Mouse (Mus musculus): ENCODE data around the gene Fgfr2.
A peak's percentile ranks its signal among the peaks of the same experiment; 100 is the strongest.

Gene Fgfr2

GRCm38 (mm10) chr7:132060116-132060515 is 1063.0 kb downstream of the Fgfr2 start:
- DNase-seq (ENCODE audit: low spot score): no peak

- DNase-seq (ENCODE audit: low spot score): no peak
Measured at GRCm38 (mm10) chr7:132056565-132056964, 1066.6 kb downstream of the Fgfr2 start.

- DNase-seq (ENCODE audit: low spot score): no peak
Measured at GRCm38 (mm10) chr7:132046662-132047061, 1076.5 kb downstream of the Fgfr2 start.

DNA sequence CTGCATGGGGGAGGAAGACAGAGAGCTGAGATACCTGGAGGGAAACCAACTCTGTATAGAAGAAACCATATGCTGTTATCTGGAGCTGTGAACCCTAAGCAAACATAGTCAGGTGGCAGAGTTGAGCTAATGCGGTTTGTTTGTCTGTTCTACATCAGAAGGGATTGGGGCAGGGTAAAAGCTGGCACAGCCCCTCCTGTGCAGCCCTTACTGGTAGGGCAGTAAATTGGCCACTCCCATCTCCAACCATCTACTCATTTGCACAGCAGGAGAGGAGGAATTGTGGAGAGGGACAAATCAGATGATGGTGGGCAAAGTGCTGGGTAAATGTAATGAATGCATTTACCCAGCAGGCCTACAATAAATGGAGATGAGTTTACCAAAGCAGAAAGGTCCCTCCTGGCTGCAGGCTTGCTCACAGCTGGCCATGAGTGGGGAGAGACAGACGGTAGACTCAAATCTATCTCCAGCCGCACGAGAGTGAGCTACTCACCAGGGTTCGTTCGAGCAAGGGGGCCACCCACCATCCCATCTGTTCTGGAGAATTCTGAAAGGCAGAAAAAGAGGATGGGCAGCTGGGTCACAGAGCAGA is 1091.1 kb downstream of the Fgfr2 start:
- no peak for DNase-seq (ENCODE audit: low spot score)

GRCm38 (mm10) chr7:132026671-132027070 is 1096.5 kb downstream of the Fgfr2 start:
- DNase-seq (ENCODE audit: low spot score): no peak

GRCm38 (mm10) chr7:132025591-132025990 is 1097.6 kb downstream of the Fgfr2 start:
- no peak for DNase-seq (ENCODE audit: low spot score)

GRCm38 (mm10) chr7:132015933-132016332 is 1107.2 kb downstream of the Fgfr2 start:
- DNase-seq (ENCODE audit: low spot score): no peak

DNA sequence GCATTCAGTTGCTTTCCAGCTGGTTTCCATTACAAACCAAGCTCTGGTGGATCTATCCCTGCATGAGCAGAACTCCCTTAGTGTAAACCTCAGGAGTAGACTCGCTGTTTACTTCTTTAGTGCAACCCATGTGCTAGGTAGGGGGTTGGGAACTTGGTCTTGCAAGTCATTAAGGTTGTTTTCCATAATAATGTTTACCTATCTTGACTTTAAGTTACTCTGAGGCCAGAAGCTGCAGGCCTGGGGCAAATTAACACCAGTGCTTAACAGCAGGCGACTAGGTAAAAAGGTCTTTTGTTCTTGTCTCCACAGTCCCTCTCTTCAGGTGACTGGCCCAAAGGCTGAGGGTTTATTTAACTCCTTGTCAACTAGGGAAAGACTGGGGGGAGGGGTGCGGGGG is 1108.0 kb downstream of the Fgfr2 start:
- DNase-seq (ENCODE audit: low spot score): no peak

GRCm38 (mm10) chr7:132013970-132014369 is 1109.2 kb downstream of the Fgfr2 start:
- no peak for DNase-seq (ENCODE audit: low spot score)

- DNase-seq (ENCODE audit: low spot score): no peak
Measured at GRCm38 (mm10) chr7:132012969-132013679, 1110.0 kb downstream of the Fgfr2 start.

- DNase-seq (ENCODE audit: low spot score): no peak
Measured at GRCm38 (mm10) chr7:132009002-132009401, 1114.1 kb downstream of the Fgfr2 start.

DNA sequence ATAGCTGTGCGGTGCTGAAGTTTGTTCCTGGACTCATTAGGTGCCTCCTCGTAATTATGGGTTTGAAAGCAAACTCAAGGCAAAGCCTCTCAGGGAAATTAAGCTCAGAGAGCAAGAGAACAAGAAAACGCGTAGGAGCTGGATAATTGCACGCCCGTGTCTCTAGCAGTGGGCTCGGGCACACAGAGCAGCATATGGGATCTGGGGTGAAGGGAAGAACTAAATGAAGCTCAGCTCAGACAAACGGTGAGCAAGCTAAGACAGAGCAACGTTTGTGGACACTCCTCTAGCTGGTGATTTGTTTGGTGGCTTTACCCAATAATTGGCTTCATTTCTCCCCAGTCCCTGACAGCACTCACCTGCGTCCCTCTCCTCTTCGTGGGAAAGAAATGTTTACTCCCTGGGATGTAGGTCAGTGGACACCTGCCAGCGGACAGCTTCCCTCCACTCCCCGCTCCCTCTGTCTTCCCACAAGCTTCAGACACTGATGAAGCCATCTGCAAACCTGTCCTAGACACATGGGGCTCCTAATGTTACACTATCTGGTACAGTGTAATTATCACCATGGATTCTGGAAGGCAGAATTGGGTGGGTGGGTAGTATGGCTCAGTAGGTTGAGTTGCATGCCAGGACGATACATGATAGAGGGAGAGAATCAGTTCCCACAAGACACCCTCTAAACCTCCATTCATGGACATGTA is 1117.0 kb downstream of the Fgfr2 start:
- no peak for DNase-seq (ENCODE audit: low spot score)

DNA sequence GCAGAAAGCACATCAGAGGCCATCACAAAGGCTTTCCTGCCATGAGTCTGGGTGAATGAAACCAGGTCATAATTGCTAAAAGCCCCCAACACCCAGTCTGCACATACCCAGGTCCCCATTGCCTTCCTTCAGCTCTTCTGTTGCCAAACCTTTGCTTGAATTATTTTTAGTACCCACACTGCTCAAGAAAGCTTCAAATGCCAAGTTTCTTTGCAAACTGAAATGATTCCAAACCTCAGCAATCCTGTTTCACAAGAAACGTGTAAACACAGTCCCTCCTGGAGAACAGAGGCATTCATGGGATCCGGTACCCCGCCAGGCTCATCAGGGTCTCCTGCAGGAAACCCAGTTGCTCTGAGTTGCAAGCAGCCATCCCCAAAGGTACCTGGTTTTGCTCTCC is 1130.3 kb downstream of the Fgfr2 start:
- DNase-seq (ENCODE audit: low spot score): no peak

DNA sequence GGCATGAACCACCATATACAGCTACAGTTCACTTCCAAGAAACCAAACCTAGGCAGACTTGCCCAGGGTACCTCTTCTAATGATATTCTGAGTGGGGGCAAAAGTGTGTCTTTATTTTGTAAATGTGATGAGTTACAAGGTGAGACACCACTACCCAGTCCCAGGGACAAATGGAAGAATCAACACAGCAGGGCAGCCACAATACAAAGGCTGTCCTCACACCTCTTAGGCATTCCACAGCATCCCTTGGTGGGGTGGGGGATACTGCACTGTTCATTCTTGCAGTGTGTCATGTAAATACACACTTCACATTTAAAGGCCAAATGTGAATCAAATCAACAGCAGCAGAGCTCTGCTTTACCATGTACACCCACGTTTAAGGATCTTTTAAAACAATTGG is 1130.9 kb downstream of the Fgfr2 start:
- DNase-seq (ENCODE audit: low spot score): no peak

DNA sequence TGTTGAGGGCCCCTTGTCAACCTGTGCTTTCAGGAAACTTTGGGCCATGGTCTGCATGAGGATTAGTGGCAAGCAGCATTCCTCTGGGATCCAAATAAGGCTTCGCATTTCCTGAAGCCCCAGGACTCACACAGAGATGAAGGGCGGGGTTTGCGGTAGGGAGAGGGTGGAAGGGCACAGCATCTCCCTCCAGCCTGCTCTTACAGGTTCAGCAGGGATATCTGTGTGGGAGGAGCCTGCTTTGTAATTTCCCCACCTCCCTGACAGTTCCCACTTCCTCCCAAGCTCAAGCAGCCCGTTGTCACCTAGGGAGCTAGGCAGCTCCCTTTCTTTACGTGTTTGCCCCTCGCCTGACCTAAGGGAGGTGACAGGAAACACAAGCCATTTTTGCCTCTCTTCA is 1134.1 kb downstream of the Fgfr2 start:
- no peak for DNase-seq (ENCODE audit: low spot score)

GRCm38 (mm10) chr7:131978609-131979008 is 1144.5 kb downstream of the Fgfr2 start:
- no peak for DNase-seq (ENCODE audit: low spot score)

GRCm38 (mm10) chr7:131975867-131976266 is 1147.3 kb downstream of the Fgfr2 start:
- no peak for DNase-seq (ENCODE audit: low spot score)

DNA sequence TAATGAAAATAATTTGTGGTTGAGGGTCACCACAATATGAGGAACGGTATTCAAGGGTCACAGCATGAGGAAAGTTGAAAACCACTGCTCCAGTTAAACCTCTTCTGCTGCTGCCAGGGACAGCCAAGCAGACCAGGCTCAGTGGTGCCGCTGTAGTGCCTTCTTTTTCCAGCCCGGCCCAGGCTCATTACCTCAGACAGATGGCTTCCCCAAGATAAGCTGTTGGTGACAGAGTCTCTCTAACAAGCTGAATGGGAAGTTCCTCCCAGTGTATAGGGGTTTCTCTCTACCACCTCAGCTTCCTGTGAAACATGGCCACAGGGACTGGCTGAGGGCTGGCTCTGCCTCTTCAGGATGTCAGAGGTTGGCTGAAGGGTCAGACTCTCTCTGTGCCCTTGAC is 1152.9 kb downstream of the Fgfr2 start:
- no peak for DNase-seq (ENCODE audit: low spot score)

- DNase-seq (ENCODE audit: low spot score): no peak
Measured at GRCm38 (mm10) chr7:131966916-131967494, 1156.1 kb downstream of the Fgfr2 start.

DNA sequence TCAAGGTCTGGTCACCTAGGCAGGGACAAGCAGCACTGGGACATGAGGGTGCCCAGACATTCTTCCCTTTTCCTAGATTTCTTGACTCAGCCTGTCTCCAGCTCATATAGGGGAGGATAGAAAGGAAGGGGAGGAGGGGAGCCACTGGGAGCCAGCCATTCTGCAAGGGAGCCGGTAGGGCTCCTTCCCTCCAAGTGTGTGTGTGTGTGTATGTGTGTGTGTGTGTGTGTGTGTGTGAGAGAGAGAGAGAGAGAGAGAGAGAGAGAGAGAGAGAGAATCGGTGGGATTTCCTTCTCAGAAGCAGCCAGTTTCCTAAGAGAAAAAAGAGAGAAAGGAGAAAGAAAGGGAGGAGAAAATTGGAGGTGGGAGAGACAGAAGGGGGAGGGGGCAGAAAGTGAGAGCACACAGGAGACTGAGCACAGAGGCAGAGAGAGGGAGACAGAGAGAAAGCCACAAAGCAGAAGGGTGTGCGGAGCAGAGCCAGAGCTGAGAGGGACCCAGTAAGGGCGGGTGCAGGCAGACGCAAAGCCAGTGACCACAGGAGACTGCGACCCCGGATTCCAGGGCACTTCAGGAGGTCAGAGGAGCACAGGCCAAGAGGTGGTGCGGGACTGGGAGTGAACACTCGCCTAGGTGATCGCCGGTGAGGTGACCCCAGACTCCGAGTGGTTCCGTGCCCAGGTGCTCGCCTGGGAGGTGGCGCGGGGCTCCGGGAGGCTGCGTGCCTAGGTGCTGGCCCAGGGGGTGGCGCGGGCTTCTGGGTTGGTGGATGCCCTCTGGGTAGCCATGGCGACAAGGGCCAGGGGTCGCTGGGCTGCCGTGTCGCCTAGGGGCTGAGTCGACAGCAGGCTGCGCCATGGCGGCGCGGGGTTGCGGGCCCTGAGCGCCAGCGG is 1156.9 kb downstream of the Fgfr2 start, which contains the start of gene Gpr26:
Gene Gpr26, plus strand, starts transcription at position 438 of the 893 bp plus-strand sequence.
- no peak for DNase-seq (ENCODE audit: low spot score)

DNA sequence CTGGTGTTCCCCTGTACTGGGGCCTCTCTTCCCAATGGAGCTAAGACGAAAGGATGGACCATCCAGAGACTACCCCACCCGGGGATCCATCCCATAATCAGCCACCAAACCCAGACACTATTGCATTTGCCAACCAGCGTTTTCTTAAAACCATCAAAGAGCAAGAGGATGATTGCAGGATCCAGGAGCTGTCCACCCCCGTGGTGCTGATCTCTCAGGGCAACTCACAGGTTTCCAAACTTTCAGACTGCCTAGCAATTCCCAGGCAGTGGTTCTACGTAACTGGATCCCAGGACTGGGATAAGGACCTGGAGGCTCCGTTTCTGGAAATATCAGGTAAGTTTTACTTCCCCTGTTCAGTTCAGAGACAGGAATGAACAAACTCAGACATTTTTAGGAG is 1162.6 kb downstream of the Fgfr2 start:
- DNase-seq (ENCODE audit: low spot score): peak; percentile 28

DNA sequence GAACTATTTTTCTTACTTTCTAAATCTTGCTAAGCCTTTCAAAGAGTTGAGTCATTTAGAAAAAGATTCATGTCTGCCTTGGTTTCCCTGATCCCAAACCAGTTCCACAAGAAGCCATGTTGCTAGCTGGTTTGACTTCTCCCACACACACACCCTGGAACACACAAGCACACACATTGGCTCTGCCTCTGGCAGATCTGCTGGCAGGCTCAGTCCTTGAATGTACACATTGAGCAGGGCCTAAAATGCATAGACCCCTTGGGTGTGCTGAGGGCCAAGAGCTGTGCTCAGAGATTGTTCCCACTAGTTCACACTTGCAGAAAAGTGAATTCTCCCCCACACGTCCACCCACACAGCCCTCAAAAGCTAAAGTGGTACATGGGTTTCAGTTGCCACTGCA is 1164.4 kb downstream of the Fgfr2 start:
- no peak for DNase-seq (ENCODE audit: low spot score)

All from urinary bladder, postnatal 14 days (tissue).